Mouse (Mus musculus): Measurements from ENCODE around the gene Galnt7.

DNA sequence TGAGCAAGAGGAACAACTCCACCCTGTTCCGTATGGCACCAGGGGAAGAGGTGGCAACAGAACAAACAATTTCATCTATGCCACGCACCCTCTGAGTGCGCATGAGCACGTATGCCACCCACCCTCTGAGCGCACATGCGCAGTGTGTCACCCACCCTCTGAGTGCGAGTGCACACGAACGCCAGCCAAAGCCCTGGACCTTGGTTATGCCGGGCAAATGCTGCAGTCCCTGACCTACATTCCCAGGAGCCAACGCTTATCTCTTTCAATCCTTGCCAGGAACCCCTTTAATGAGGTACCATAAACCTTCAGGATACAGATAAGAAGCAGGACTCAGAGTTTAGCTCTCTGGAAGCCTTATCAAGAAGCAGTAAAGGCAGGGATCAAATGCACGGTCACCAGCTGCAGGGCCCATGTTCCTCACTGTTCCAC is 50.8 kb downstream of the Galnt7 start:
- no peak for TF ChIP-seq NRF1 (IDR thresholded peaks at IDR 0.05; ENCODE audit: low read depth, low read length)
- TF ChIP-seq SMC3 (IDR thresholded peaks at IDR 0.05; ENCODE audit: low read depth, low read length), result no peak
- no peak for TF ChIP-seq CTCF (conservative IDR thresholded peaks at IDR 0.05 in 1 of 2, IDR thresholded peaks at IDR 0.05 in 1 of 2; ENCODE audit: low read depth in 2 of 2, low read length in 2 of 2)

All from CH12.LX (cell line).